In the genomic region with DNA sequence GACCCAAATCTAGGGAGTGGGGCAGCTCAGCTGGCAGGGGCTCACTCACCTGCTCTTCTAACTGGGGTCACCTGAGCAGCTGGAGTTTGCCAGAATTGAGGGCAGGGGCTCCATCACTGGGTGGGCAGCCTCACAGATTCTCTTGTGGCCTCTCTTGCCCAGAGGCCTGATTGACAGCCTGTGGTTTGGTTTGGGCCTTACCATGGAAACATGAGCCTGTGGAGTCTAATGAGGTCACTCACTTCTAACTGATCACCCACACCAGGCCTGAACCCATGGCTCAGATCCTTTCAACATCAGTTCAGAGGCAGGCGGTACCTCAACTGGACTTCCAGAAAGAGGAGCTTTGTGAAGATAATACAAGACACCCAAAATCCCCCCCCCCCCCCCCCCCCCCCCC, we compare ENCODE assay signal across 7 mouse cellular contexts. TPM values are rescaled to one million over a fixed set of nuclear protein-coding genes. Genes with fewer than 3 reads are reported as not detected.
DNase-seq lines count a peak whose midpoint lies in the region; ATAC-seq lines count a peak whose summit lies in the region.

No protein-coding gene starts in this region.

- no peaks in the 10 kb centered on the region; the same call in 1 of the 2 replicates for H3K4me1 ChIP-seq in lung, embryonic 16.5 days (replicated peaks; ENCODE audit: control insufficient read depth, insufficient read depth, low read length)
- peaks cover 9% of the 10 kb centered on the region; the same call in 1 of the 2 replicates for H3K4me1 ChIP-seq in embryonic facial prominence, embryonic 14.5 days (ENCODE audit: control insufficient read depth, insufficient read depth, low read length)
- peaks cover 17% of the 10 kb centered on the region for H3K4me1 ChIP-seq in hindbrain, embryonic 13.5 days (replicated peaks)
- H3K4me1 ChIP-seq in neural tube, embryonic 15.5 days: peaks cover 15% of the 10 kb centered on the region

- DNase-seq in lung, postnatal 10 days: no peak
- DNase-seq in embryonic facial prominence, embryonic 14.5 days (ENCODE audit: low spot score): no peak
- no peak for DNase-seq in cerebellum, postnatal 25 days
- DNase-seq in spleen, postnatal 4 days (ENCODE audit: low spot score in 2 of 2): no peak

- ATAC-seq in lung, embryonic 16.5 days (ENCODE audit: low read depth): peak; percentile 12; the same call in 1 of the 2 replicates
- no peak for ATAC-seq in embryonic facial prominence, embryonic 14.5 days (ENCODE audit: low read depth)
- 0 out of 2 replicates have a peak, but pooled peaks have one; percentile 21 for ATAC-seq in hindbrain, embryonic 13.5 days (ENCODE audit: low FRiP score)
- ATAC-seq in neural tube, embryonic 15.5 days (ENCODE audit: low FRiP score): no peak

- no peaks in the 10 kb centered on the region for H3K27me3 ChIP-seq in lung, embryonic 16.5 days (ENCODE audit: control insufficient read depth, insufficient read depth, low read depth, low read length)
- H3K27me3 ChIP-seq in embryonic facial prominence, embryonic 14.5 days (replicated peaks; ENCODE audit: control insufficient read depth, insufficient read depth, low read length): no peaks in the 10 kb centered on the region
- no peaks in the 10 kb centered on the region for H3K27me3 ChIP-seq in hindbrain, embryonic 13.5 days
- H3K27me3 ChIP-seq in neural tube, embryonic 15.5 days (replicated peaks): no peaks in the 10 kb centered on the region

- no peaks in the 10 kb centered on the region for H3K9me3 ChIP-seq in lung, embryonic 16.5 days (ENCODE audit: control insufficient read depth, low read length)
- no peaks in the 10 kb centered on the region for H3K9me3 ChIP-seq in embryonic facial prominence, embryonic 14.5 days (ENCODE audit: control insufficient read depth, low read length)
- H3K9me3 ChIP-seq in hindbrain, embryonic 13.5 days: no peaks in the 10 kb centered on the region
- no peaks in the 10 kb centered on the region for H3K9me3 ChIP-seq in neural tube, embryonic 15.5 days (replicated peaks)

- no peak overlapping the region for H3K4me3 ChIP-seq in lung, embryonic 16.5 days (ENCODE audit: low read length)
- H3K4me3 ChIP-seq in embryonic facial prominence, embryonic 14.5 days (ENCODE audit: low read depth, low read length): no peak overlapping the region
- H3K4me3 ChIP-seq in hindbrain, embryonic 13.5 days: no peak overlapping the region
- H3K4me3 ChIP-seq in neural tube, embryonic 15.5 days (replicated peaks): no peak overlapping the region

- H3K36me3 ChIP-seq in lung, embryonic 16.5 days (ENCODE audit: control insufficient read depth, insufficient read depth, low read length): no peaks in the 10 kb centered on the region
- H3K36me3 ChIP-seq in embryonic facial prominence, embryonic 14.5 days (ENCODE audit: control insufficient read depth, insufficient read depth, low read length): no peaks in the 10 kb centered on the region
- no peaks in the 10 kb centered on the region for H3K36me3 ChIP-seq in hindbrain, embryonic 13.5 days
- H3K36me3 ChIP-seq in neural tube, embryonic 15.5 days: no peaks in the 10 kb centered on the region

- no peak overlapping the region for H3K27ac ChIP-seq in lung, embryonic 16.5 days (ENCODE audit: low read length)
- H3K27ac ChIP-seq in embryonic facial prominence, embryonic 14.5 days (replicated peaks; ENCODE audit: low read depth, low read length): peak overlapping the region; percentile 80
- peak overlapping the region; percentile 82 for H3K27ac ChIP-seq in hindbrain, embryonic 13.5 days
- H3K27ac ChIP-seq in neural tube, embryonic 15.5 days (replicated peaks): peak overlapping the region; percentile 80

- WGBS in lung, embryonic 16.5 days: 85% methylated on average over 1 of the region's 1 CpGs
- 40% methylated on average over 1 of the region's 1 CpGs for WGBS in embryonic facial prominence, embryonic 14.5 days
- 41% methylated on average over 1 of the region's 1 CpGs for WGBS in hindbrain, embryonic 13.5 days
- 68% methylated on average over 1 of the region's 1 CpGs for WGBS in neural tube, embryonic 15.5 days

- peak overlapping the region; percentile 4 for H3K4me2 ChIP-seq in lung, embryonic 16.5 days (ENCODE audit: low read depth, low read length)
- peak overlapping the region; percentile 21; the same call in 1 of the 2 replicates for H3K4me2 ChIP-seq in embryonic facial prominence, embryonic 14.5 days (ENCODE audit: low read depth, low read length)
- H3K4me2 ChIP-seq in hindbrain, embryonic 13.5 days: 0 out of 2 replicates have a peak overlapping the region, but pooled peaks have one; percentile 6
- H3K4me2 ChIP-seq in neural tube, embryonic 15.5 days: no peak overlapping the region

- no peak overlapping the region for H3K9ac ChIP-seq in lung, embryonic 16.5 days (ENCODE audit: low read length)
- H3K9ac ChIP-seq in embryonic facial prominence, embryonic 14.5 days (ENCODE audit: low read depth, low read length): peak overlapping the region; percentile 25; the same call in 1 of the 2 replicates
- H3K9ac ChIP-seq in hindbrain, embryonic 13.5 days: no peak overlapping the region
- no peak overlapping the region for H3K9ac ChIP-seq in neural tube, embryonic 15.5 days (replicated peaks)

RNA-seq across cellular contexts. Expression of a gene that starts 33.9 kb away (rescaled TPM):
- polyA plus RNA-seq in lung, embryonic 16.5 days (2015; fragmentation: Nextera tagmentation; extraction: Ambion mirVana): 5.1 and 5.2 TPM in 2 replicates
- polyA plus RNA-seq in embryonic facial prominence, embryonic 14.5 days (2014; fragmentation: Nextera tagmentation; extraction: Ambion mirVana): 2.1 TPM in 2 replicates
- 1.3 and 1.5 TPM in 2 replicates for polyA plus RNA-seq in hindbrain, embryonic 13.5 days (2015; fragmentation: Nextera tagmentation; extraction: Ambion mirVana)
- polyA plus RNA-seq in neural tube, embryonic 15.5 days (2015; fragmentation: Nextera tagmentation; extraction: Ambion mirVana): 1.0 and 1.3 TPM in 2 replicates

Comparison
In these comparisons a context has a peak if more than half of its experiments do, and no peak if none do; other contexts are left out.
1. ATAC-seq: peak in lung, embryonic 16.5 days (single experiment) and hindbrain, embryonic 13.5 days (single experiment); none in embryonic facial prominence, embryonic 14.5 days (single experiment) and neural tube, embryonic 15.5 days (single experiment).